Mouse (Mus musculus) limb, embryonic 10.5 days (tissue): ENCODE measurements at regions not wholly inside any gene's neighbourhood (a gene's known extent, or its start where the extent isn't known, plus 50 kb on each side); places are given as distances from the start of the nearest gene placed in this dataset.
A peak's percentile ranks its signal among the peaks of the same experiment; 100 is the strongest.
"Not testable (repeated sequence)": the region's sequence is repeated elsewhere in the genome, so short reads cannot be mapped to it uniquely, and the experiment has no call there.

ENCODE experiments used
- DNase-seq: peaks from one replicate; pipeline ENCODE4 v3.0.0-alpha.2; 2017; ENCODE audit warnings: low spot score
- H3K27ac ChIP-seq: fragments of 300-500 bp; sonication (generic); 2 replicates; pipeline ENCODE4 v1.5.1; 2016; ENCODE audit warnings: mild to moderate bottlenecking
- H3K27me3 ChIP-seq: fragments of 300-500 bp; sonication (generic); 2 replicates; pipeline ENCODE4 v1.6.1; 2016; ENCODE audit warnings: low read depth, mild to moderate bottlenecking; ENCODE audit not compliant: poor library complexity, severe bottlenecking
- H3K36me3 ChIP-seq: fragments of 300-500 bp; sonication (generic); 2 replicates; pipeline ENCODE4 v1.6.1; 2016; ENCODE audit warnings: mild to moderate bottlenecking, moderate library complexity
- H3K4me1 ChIP-seq: fragments of 300-500 bp; sonication (generic); 2 replicates; pipeline ENCODE4 v1.6.1; 2016
- H3K4me3 ChIP-seq: fragments of 300-500 bp; sonication (generic); 2 replicates; pipeline ENCODE4 v1.5.1; 2016; ENCODE audit warnings: mild to moderate bottlenecking, moderate library complexity
- H3K9me3 ChIP-seq: fragments of 300-500 bp; sonication (generic); replicated peaks from 2 replicates; pipeline ENCODE4 v1.6.1; 2016; ENCODE audit warnings: mild to moderate bottlenecking
- WGBS: fragments of 180-500 bp; shearing (Covaris S2); methylation state at CpG from one replicate; pipeline ENCODE4 v1.1.7; 2016; 5-methylcytosine and 5-hydroxymethylcytosine counted together

- H3K36me3 ChIP-seq, result no peaks in the 10 kb centered on the region
- no peak overlapping the region for H3K4me3 ChIP-seq
- H3K4me1 ChIP-seq, result no peaks in the 10 kb centered on the region
- H3K9me3 ChIP-seq, result no peaks in the 10 kb centered on the region
- no peak for DNase-seq
- H3K27ac ChIP-seq, result no peak overlapping the region
- 90% methylated on average over 3 of the region's 3 CpGs for WGBS
- H3K27me3 ChIP-seq, result no peaks in the 10 kb centered on the region
Measured at GRCm38 (mm10) chr17:55186361-55186760, 258.8 kb upstream of the St6gal2 start.

DNA sequence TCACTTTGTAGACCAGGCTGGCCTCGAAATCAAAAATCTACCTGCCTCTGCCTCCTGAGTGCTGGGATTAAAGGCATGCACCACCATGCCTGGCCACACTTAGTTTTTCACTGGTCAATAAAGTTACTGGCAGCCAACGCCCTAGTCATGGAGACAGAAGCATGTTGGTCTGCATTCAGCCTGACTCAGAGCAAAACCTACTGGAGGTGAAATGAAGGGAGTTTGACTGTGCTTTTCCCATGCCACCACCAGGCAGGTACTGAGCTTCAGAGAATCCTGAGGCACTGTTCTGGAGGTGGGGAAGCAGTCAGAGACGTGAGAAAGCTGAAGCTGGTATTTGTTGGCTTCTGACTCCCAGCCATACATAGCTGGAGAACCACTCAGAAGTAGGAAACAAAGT is 258.4 kb upstream of the St6gal2 start:
- WGBS, result 72% methylated on average over 3 of the region's 3 CpGs
- no peak for DNase-seq
- Histone ChIP-seq H3K4me3 (no peak overlapping the region), H3K27me3 (no peaks in the 10 kb centered on the region), H3K36me3 (no peaks in the 10 kb centered on the region), H3K9me3 (no peaks in the 10 kb centered on the region), H3K4me1 (no peaks in the 10 kb centered on the region), H3K27ac (no peak overlapping the region)

DNA sequence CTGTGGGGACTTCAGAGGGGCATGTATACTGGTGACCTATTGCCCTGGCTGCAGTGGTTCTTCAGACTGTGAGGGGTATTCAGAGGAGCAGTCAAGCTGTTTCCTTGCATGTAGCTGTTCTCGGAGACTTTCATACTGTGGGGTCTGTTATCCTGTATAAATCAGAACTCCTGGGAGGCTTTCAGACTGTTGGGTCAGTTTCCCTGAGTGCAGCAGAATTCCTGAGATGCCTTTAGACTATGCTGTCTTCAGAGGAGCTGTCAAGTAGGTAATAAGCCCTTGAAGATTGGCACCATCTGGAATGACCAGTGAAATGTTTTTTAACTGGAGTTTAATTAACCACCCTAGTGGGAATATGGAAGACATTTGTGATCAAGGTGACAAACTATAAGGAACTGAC is 238.6 kb upstream of the St6gal2 start:
- Histone ChIP-seq H3K27ac (peak overlapping the region; percentile 46; the same call in 1 of the 2 replicates), H3K36me3 (no peaks in the 10 kb centered on the region), H3K9me3 (no peaks in the 10 kb centered on the region), H3K4me1 (no peaks in the 10 kb centered on the region), H3K27me3 (no peaks in the 10 kb centered on the region), H3K4me3 (no peak overlapping the region)
- 58% methylated on average over 1 of the region's 1 CpGs for WGBS
- DNase-seq, result no peak

GRCm38 (mm10) chr17:55218176-55219099 is 226.7 kb upstream of the St6gal2 start:
- not testable (repeated sequence) for H3K9me3 ChIP-seq, H3K27ac ChIP-seq, DNase-seq, H3K4me1 ChIP-seq, H3K36me3 ChIP-seq, H3K4me3 ChIP-seq, H3K27me3 ChIP-seq
- whole genome bisulfite sequencing, result 88% methylated on average over 8 of the region's 8 CpGs

GRCm38 (mm10) chr17:55224058-55224457 is 221.1 kb upstream of the St6gal2 start:
- H3K27ac ChIP-seq, result no peak overlapping the region
- H3K4me3 ChIP-seq, result no peak overlapping the region
- no peaks in the 10 kb centered on the region for H3K9me3 ChIP-seq
- no peaks in the 10 kb centered on the region for H3K4me1 ChIP-seq
- no peaks in the 10 kb centered on the region for H3K27me3 ChIP-seq
- no peaks in the 10 kb centered on the region for H3K36me3 ChIP-seq
- no peak for DNase-seq
- WGBS, result 89% methylated on average over 3 of the region's 3 CpGs

- Histone ChIP-seq H3K4me1 (no peaks in the 10 kb centered on the region), H3K27ac (no peak overlapping the region), H3K36me3 (no peaks in the 10 kb centered on the region), H3K4me3 (no peak overlapping the region), H3K27me3 (no peaks in the 10 kb centered on the region), H3K9me3 (no peaks in the 10 kb centered on the region)
- 87% methylated on average over 4 of the region's 4 CpGs for WGBS
- DNase-seq, result no peak
Measured at GRCm38 (mm10) chr17:55234262-55234661, 210.9 kb upstream of the St6gal2 start.

DNA sequence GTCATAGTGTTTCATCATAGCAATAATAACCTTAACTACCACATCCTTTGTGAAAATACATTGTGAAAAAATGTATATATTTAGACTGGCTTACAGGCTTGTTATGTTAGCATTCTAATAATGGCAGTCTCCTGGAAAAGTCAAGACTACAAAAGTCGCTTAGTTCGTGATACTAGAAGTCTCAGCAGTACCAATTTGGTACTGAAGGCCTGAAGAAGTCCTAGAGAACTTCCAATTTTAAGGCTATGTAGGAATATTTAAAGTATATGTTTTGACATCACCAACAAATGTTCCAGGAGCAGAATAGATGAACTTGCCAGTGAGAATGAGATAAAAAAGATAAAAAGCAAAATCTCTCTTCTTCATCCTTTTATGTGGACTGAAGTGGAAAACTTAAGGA is 182.5 kb upstream of the St6gal2 start:
- H3K27me3 ChIP-seq, result no peaks in the 10 kb centered on the region
- no peaks in the 10 kb centered on the region for H3K9me3 ChIP-seq
- WGBS, result 89% methylated on average over 2 of the region's 2 CpGs

GRCm38 (mm10) chr17:55276541-55276940 is 168.6 kb upstream of the St6gal2 start:
- Histone ChIP-seq H3K27me3 (no peaks in the 10 kb centered on the region), H3K27ac (no peak overlapping the region), H3K9me3 (no peaks in the 10 kb centered on the region), H3K36me3 (no peaks in the 10 kb centered on the region), H3K4me1 (no peaks in the 10 kb centered on the region), H3K4me3 (no peak overlapping the region)
- DNase-seq, result no peak
- 78% methylated on average over 1 of the region's 1 CpGs for WGBS

More for the DNA sequence above, 182.5 kb upstream of the St6gal2 start:
- no peaks in the 10 kb centered on the region for H3K36me3 ChIP-seq
- no peak overlapping the region for H3K27ac ChIP-seq
- H3K4me3 ChIP-seq, result no peak overlapping the region
- no peaks in the 10 kb centered on the region for H3K4me1 ChIP-seq
- no peak for DNase-seq

GRCm38 (mm10) chr17:55281276-55281675 is 163.9 kb upstream of the St6gal2 start:
- DNase-seq, result no peak
- Histone ChIP-seq H3K4me3 (no peak overlapping the region), H3K27me3 (no peaks in the 10 kb centered on the region), H3K27ac (no peak overlapping the region), H3K9me3 (no peaks in the 10 kb centered on the region), H3K36me3 (no peaks in the 10 kb centered on the region), H3K4me1 (no peaks in the 10 kb centered on the region)

DNA sequence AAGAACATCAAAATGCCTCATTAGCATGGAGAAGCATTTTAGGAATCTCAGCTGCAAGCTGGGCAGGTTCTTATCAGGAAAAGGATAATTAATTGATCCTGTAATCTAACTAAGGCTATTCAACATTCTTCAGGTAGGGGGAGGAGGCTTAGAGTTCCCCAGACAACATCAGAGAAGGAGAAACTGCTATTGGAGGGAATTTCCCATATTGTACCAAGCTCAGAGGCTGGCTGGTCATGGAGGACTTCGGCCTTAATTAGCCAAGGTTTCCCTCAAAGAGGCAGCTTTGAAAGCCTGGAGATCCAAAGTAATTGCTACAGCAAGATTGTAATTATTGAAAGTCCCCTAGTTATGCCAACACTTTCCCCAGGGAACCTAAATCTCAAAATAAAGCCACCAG is 156.6 kb upstream of the St6gal2 start:
- 76% methylated on average over 1 of the region's 1 CpGs for WGBS
- DNase-seq, result no peak
- Histone ChIP-seq H3K36me3 (no peaks in the 10 kb centered on the region), H3K4me3 (no peak overlapping the region), H3K27me3 (no peaks in the 10 kb centered on the region), H3K4me1 (no peaks in the 10 kb centered on the region), H3K9me3 (no peaks in the 10 kb centered on the region), H3K27ac (no peak overlapping the region)

DNA sequence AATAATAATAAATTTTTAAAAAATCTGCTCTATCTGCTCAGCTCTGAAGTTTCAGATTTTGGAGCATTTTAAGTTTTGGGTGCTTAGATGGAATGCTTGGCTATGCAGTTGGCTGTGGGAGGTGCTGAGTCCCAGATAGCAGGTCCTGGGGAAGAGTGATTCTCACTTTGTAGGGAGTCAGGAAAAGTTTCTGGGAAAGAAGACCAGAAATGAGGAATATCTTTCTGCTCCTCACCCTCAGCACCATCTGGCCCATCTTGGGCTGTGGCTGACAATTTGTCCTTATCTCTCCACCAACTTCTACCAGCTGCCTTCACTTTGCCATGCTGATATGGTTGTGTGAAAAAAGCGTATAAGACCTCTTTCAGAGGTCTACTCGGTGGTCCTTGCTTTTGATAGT is 152.5 kb upstream of the St6gal2 start:
- Histone ChIP-seq H3K36me3 (no peaks in the 10 kb centered on the region), H3K27ac (no peak overlapping the region), H3K9me3 (no peaks in the 10 kb centered on the region), H3K4me3 (no peak overlapping the region), H3K27me3 (no peaks in the 10 kb centered on the region), H3K4me1 (no peaks in the 10 kb centered on the region)
- no peak for DNase-seq
- WGBS, result 86% methylated on average over 2 of the region's 2 CpGs

DNA sequence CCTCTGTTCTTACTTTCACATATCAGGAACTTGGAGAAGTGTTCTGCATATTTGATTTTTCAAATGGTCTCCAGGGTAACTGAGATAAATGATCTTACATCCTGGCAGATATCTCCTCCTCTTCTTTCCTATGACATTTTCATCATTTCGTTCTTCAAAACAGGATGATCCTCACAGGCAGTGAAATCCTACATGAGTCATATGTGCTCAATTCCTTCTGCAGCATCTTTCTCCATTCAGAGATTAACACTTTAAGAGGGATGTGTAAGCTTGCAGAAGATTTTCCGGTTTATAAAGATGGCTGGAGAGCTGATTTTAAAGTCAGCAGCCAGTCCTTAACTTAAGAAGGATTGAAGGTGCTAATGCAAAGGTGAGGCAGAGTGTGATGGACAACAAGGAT is 148.5 kb upstream of the St6gal2 start:
- no peaks in the 10 kb centered on the region for H3K4me1 ChIP-seq
- DNase-seq, result no peak
- no peaks in the 10 kb centered on the region for H3K27me3 ChIP-seq
- H3K9me3 ChIP-seq, result no peaks in the 10 kb centered on the region
- WGBS, result 90% methylated on average over 2 of the region's 2 CpGs
- no peaks in the 10 kb centered on the region for H3K36me3 ChIP-seq
- no peak overlapping the region for H3K4me3 ChIP-seq
- no peak overlapping the region for H3K27ac ChIP-seq

DNA sequence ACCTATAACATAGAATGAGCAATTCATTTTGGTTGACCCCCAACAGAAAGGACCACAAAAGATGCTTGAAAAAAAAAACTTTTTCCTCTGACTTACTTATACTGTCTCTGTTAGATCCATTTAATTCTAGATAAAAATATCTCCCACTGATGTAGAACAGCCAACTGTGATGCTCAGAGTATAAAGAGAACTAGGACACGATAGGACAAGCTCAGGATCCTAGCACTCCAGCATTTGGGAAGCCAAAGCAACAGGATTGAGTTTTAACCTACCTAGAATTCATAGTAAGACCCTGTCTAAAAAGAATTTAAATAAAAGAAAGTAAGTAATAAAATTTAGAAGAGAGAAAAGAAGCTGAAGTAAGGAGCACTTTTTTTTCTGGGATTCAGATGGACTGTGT is 146.3 kb upstream of the St6gal2 start:
- Histone ChIP-seq H3K9me3 (no peaks in the 10 kb centered on the region), H3K36me3 (no peaks in the 10 kb centered on the region), H3K27me3 (no peaks in the 10 kb centered on the region), H3K4me3 (no peak overlapping the region), H3K27ac (no peak overlapping the region), H3K4me1 (no peaks in the 10 kb centered on the region)
- DNase-seq, result no peak
- 84% methylated on average over 1 of the region's 1 CpGs for WGBS

GRCm38 (mm10) chr17:55320959-55321358 is 124.2 kb upstream of the St6gal2 start:
- Histone ChIP-seq H3K4me1 (no peaks in the 10 kb centered on the region), H3K9me3 (no peaks in the 10 kb centered on the region), H3K36me3 (no peaks in the 10 kb centered on the region), H3K27me3 (no peaks in the 10 kb centered on the region), H3K4me3 (no peak overlapping the region), H3K27ac (no peak overlapping the region)
- 88% methylated on average over 1 of the region's 1 CpGs for WGBS
- DNase-seq, result no peak
